Mouse (Mus musculus): ENCODE measurements around the gene Pxylp1. TPM values are rescaled to one million over a fixed set of nuclear protein-coding genes. Genes with fewer than 3 reads are reported as not detected.

The Pxylp1 gene
- total and polyA plus RNA-seq, 3 experiments = 7.8 to 10.1 (median 8.3) TPM

GRCm38 (mm10) chr9:96885781-96886180 lies 6.7 kb downstream of the Pxylp1 start:
- H3K79me2 ChIP-seq (replicated peaks; ENCODE audit: control insufficient read depth, extremely low read depth, insufficient read depth, poor library complexity, severe bottlenecking) = no peaks in the 10 kb centered on the region
- in situ Hi-C loops (cut with MboI; ENCODE audit: low pct_ligation_motif_present, low pct_unique_long_range_greater_than_20kb, low sequenced_read_pairs) (no loop called here), dilution Hi-C loops (cut with MboI; ENCODE audit: extremely low pct_ligation_motif_present, extremely low pct_unique_long_range_greater_than_20kb, low sequenced_read_pairs) (no loop called here)
- no peak overlapping the region for H3K4me3 ChIP-seq (replicated peaks in 1 of 3; ENCODE audit: low read depth in 2 of 3, low read length in 2 of 3, poor library complexity in 1 of 3)
- no peaks in the 10 kb centered on the region for H3K9me3 ChIP-seq (replicated peaks; ENCODE audit: low read length)
- H3K27ac ChIP-seq (ENCODE audit: insufficient read depth, low read depth) = no peak overlapping the region
- peaks cover 1% of the 10 kb centered on the region for H3K27me3 ChIP-seq (replicated peaks)
- H3K4me1 ChIP-seq (ENCODE audit: control insufficient read depth in 1 of 2, insufficient read depth in 2 of 2) = peaks cover 0 to 24% of the 10 kb centered on the region in 2 experiments; a peak in 2 of 4 replicates
- no peak overlapping the region for H3K4me2 ChIP-seq (ENCODE audit: insufficient read depth, low read depth, poor library complexity, severe bottlenecking)
- no peak overlapping the region for H3K9ac ChIP-seq (ENCODE audit: insufficient read depth, low read depth)
- H3K36me3 ChIP-seq (replicated peaks in 1 of 2; ENCODE audit: control insufficient read depth in 1 of 2, insufficient read depth in 1 of 2, low read length in 1 of 2) = peaks cover 0 to 21% of the 10 kb centered on the region in 2 experiments
- peak; percentile 34 for DNase-seq (ENCODE audit: extremely low read depth)
- TF ChIP-seq RAD21 (IDR thresholded peaks at IDR 0.05; ENCODE audit: low read depth, low read length) = peak; percentile 62
- no peak for TF ChIP-seq MEF2A (IDR thresholded peaks at IDR 0.05; ENCODE audit: borderline replicate concordance, low read depth, low read length)
- peak; percentile 64 to 77; a peak in 3 of 4 replicates for TF ChIP-seq CTCF (conservative IDR thresholded peaks at IDR 0.05 in 1 of 2, IDR thresholded peaks at IDR 0.05 in 1 of 2; ENCODE audit: low read depth in 2 of 2, low read length in 2 of 2)
- peak; percentile 69 for TF ChIP-seq SMC3 (IDR thresholded peaks at IDR 0.05; ENCODE audit: low read depth, low read length)
- no peak for TF ChIP-seq USF1 (IDR thresholded peaks at IDR 0.05; ENCODE audit: low read depth, low read length)
- no peak for TF ChIP-seq GABPA (IDR thresholded peaks at IDR 0.05; ENCODE audit: insufficient replicate concordance, low read depth, low read length)

DNA sequence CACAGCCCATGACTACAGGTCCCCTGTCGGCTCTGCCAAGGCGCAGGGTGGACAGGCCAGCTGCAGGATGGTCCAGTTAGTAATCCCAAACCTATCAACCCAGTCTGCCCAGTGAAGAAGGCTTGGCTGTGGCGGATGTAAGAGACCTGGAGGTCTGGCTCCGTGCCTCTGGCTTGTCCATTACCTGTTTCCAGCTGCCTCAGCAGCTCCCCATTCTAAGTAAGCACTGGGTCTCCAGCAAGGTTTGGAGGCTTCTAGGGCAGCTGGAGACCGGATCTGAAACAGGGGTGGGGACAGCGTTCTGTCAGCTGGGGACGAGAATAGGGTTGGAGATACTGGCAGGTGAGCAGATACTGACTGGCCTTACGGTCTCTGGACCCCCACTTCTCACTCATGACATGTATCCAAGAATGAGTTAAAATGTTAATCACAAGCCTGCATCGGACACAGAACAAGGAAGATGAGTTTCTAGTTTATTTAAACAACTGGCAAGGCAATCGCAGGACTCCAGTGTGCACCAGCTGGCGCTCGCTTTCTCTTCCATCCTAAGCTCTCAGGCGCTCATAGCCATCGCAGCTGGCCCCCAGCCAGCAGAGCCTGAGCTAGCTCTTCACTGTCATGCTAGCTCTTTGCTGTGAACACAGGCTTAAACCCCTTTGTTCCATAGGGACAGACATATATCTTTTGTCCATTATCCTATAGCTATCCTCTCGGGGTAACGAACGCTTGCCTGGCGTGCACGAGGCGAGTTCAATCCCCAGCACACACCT lies 9.8 kb downstream of the Pxylp1 start:
- Histone ChIP-seq H3K9me3 (replicated peaks; ENCODE audit: low read length) (no peaks in the 10 kb centered on the region), H3K27me3 (replicated peaks) (no peaks in the 10 kb centered on the region), H3K27ac (ENCODE audit: insufficient read depth, low read depth) (no peak overlapping the region), H3K4me2 (ENCODE audit: insufficient read depth, low read depth, poor library complexity, severe bottlenecking) (no peak overlapping the region), H3K4me3 (replicated peaks in 1 of 3; ENCODE audit: low read depth in 2 of 3, low read length in 2 of 3, poor library complexity in 1 of 3) (no peak overlapping the region), H3K9ac (ENCODE audit: insufficient read depth, low read depth) (no peak overlapping the region), H3K79me2 (replicated peaks; ENCODE audit: control insufficient read depth, extremely low read depth, insufficient read depth, poor library complexity, severe bottlenecking) (no peaks in the 10 kb centered on the region), H3K36me3 (replicated peaks in 1 of 2; ENCODE audit: control insufficient read depth in 1 of 2, insufficient read depth in 1 of 2, low read length in 1 of 2) (peaks cover 0 to 25% of the 10 kb centered on the region in 2 experiments), H3K4me1 (ENCODE audit: control insufficient read depth in 1 of 2, insufficient read depth in 2 of 2) (peaks cover 0 to 21% of the 10 kb centered on the region in 2 experiments; a peak in 2 of 4 replicates)
- in situ Hi-C loops (cut with MboI; ENCODE audit: low pct_ligation_motif_present, low pct_unique_long_range_greater_than_20kb, low sequenced_read_pairs) = loop anchor here (5.0 kb wide), 1 partner anchor 35 kb away; no protein-coding TSS in a partner anchor
- DNase-seq (ENCODE audit: extremely low read depth) = no peak
- TF ChIP-seq ETS1 (conservative IDR thresholded peaks at IDR 0.05; ENCODE audit: low read depth, low read length) = no peak
- TF ChIP-seq CHD2 (IDR thresholded peaks at IDR 0.05; ENCODE audit: low read length) = no peak
- TF ChIP-seq KAT2A (IDR thresholded peaks at IDR 0.05; ENCODE audit: insufficient replicate concordance, low read length) = no peak
- TF ChIP-seq MXI1 (IDR thresholded peaks at IDR 0.05; ENCODE audit: low read depth, low read length) = no peak
- no peak for TF ChIP-seq ZMIZ1 (IDR thresholded peaks at IDR 0.05; ENCODE audit: low read depth, low read length)
- TF ChIP-seq TBP (conservative IDR thresholded peaks at IDR 0.05; ENCODE audit: low read depth, low read length) = no peak
- TF ChIP-seq MAX (IDR thresholded peaks at IDR 0.05; ENCODE audit: low read length) = no peak
- TF ChIP-seq USF2 (conservative IDR thresholded peaks at IDR 0.05; ENCODE audit: low read depth, low read length) = no peak
- no peak for TF ChIP-seq IRF4 (IDR thresholded peaks at IDR 0.05; ENCODE audit: low read depth, low read length)
- TF ChIP-seq ZNF384 (IDR thresholded peaks at IDR 0.05; ENCODE audit: low read depth, low read length) = no peak
- TF ChIP-seq POLR2AphosphoS2 (IDR thresholded peaks at IDR 0.05; ENCODE audit: low read depth, low read length) = no peak
- TF ChIP-seq JUND (conservative IDR thresholded peaks at IDR 0.05; ENCODE audit: low read depth, low read length) = no peak
- dilution Hi-C loops (cut with MboI; ENCODE audit: extremely low pct_ligation_motif_present, extremely low pct_unique_long_range_greater_than_20kb, low sequenced_read_pairs) = no loop called here
